Mouse (Mus musculus): ENCODE measurements around the gene Cstb.

GRCm38 (mm10) chr10:78458348-78459111, 33.1 kb downstream of the Cstb start:
- TF ChIP-seq CTCF (IDR thresholded peaks at IDR 0.05) (no peak), POLR2A (IDR thresholded peaks at IDR 0.05; ENCODE audit: insufficient read depth, low read depth, low read length) (no peak), EP300 (IDR thresholded peaks at IDR 0.05; ENCODE audit: insufficient read depth, low read depth, low read length) (no peak)

Data from heart, adult 2 months (tissue).